Mouse (Mus musculus) limb, embryonic 10.5 days (tissue): Measurements from ENCODE around the gene Pak4. TPM values are rescaled to one million over a fixed set of nuclear protein-coding genes. Genes with fewer than 3 reads are reported as not detected.

ENCODE experiments used
- microRNA-seq: library from miRNA; unstranded; fragments of <30 nt; microRNA quantifications from one replicate; pipeline ENCODE4, GENCODE M21; 2017
- polyA plus RNA-seq: library from polyadenylated mRNA; unstranded; fragments of >200 nt; fragmentation: Nextera tagmentation; extraction: Ambion mirVana; gene quantifications from 2 replicates; pipeline ENCODE4 v1.2.1, GENCODE M21; 2016

The Pak4 gene
- polyA plus RNA-seq, 1 experiment from 2014 or later = 64.9 TPM

Small RNA genes within 50 kb of the gene (microRNA-seq; reads per million reads assigned to microRNA genes)
- gene Mir7049 = not detected

Other genes with a start within 250 kb of the Pak4 start
- 972 and 1,174 TPM in 2 replicates for gene Rps16, start 247.5 kb downstream of the Pak4 start, polyA plus RNA-seq
- gene Plekhg2, start 225.6 kb downstream of the Pak4 start, polyA plus RNA-seq = 90.5 and 118 TPM in 2 replicates
- gene Zfp36, start 217.9 kb downstream of the Pak4 start, polyA plus RNA-seq = 7.5 and 7.9 TPM in 2 replicates
- 65.1 and 67.0 TPM in 2 replicates for gene Med29, start 205.5 kb downstream of the Pak4 start, polyA plus RNA-seq
- 81.3 and 91.5 TPM in 2 replicates for gene Paf1, start 205.2 kb downstream of the Pak4 start, polyA plus RNA-seq
- 6.8 and 7.7 TPM in 2 replicates for gene Gmfg, start 160.7 kb downstream of the Pak4 start, polyA plus RNA-seq
- gene Lrfn1, start 146.2 kb downstream of the Pak4 start, polyA plus RNA-seq = 4.1 and 5.0 TPM in 2 replicates
- not detected in 2 replicates for gene Ifnl2, start 87.7 kb downstream of the Pak4 start, polyA plus RNA-seq
- not detected in 2 replicates for gene Ifnl3, start 75.3 kb downstream of the Pak4 start, polyA plus RNA-seq
- gene Sycn, start 57.3 kb downstream of the Pak4 start, polyA plus RNA-seq = not detected in 2 replicates
- not detected in 2 replicates for gene Nccrp1, start 50.9 kb downstream of the Pak4 start, polyA plus RNA-seq
- 38.2 and 40.2 TPM in 2 replicates for gene Samd4b, start within 50 bp of the Pak4 start, polyA plus RNA-seq
- not detected in 2 replicates for gene Acp7, start 33.1 kb upstream of the Pak4 start, polyA plus RNA-seq
- gene Fbxo27, start 94.7 kb upstream of the Pak4 start, polyA plus RNA-seq = 4.7 and 6.3 TPM in 2 replicates
- gene Fbxo17, start 118.6 kb upstream of the Pak4 start, polyA plus RNA-seq = 12.7 and 16.1 TPM in 2 replicates
- 152 and 186 TPM in 2 replicates for gene Mrps12, start 143.6 kb upstream of the Pak4 start, polyA plus RNA-seq
- 43.9 and 46.4 TPM in 2 replicates for gene Sars2, start 143.8 kb upstream of the Pak4 start, polyA plus RNA-seq
- gene Ccer2, start 158.0 kb upstream of the Pak4 start, polyA plus RNA-seq = not detected in 2 replicates
- 59.8 and 74.5 TPM in 2 replicates for gene Sirt2, start 168.6 kb upstream of the Pak4 start, polyA plus RNA-seq
- gene Nfkbib, start 169.3 kb upstream of the Pak4 start, polyA plus RNA-seq = 50.5 and 63.1 TPM in 2 replicates
- 2.7 and 3.0 TPM in 2 replicates for gene Rinl, start 190.8 kb upstream of the Pak4 start, polyA plus RNA-seq
- gene Hnrnpl, start 210.4 kb upstream of the Pak4 start, polyA plus RNA-seq = 335 and 336 TPM in 2 replicates
- gene Ech1, start 227.0 kb upstream of the Pak4 start, polyA plus RNA-seq = 69.1 and 90.7 TPM in 2 replicates
- 2.7 and 4.1 TPM in 2 replicates for gene Lgals4, start 235.7 kb upstream of the Pak4 start, polyA plus RNA-seq